Mouse (Mus musculus) heart, postnatal 0 days (tissue): ENCODE data around the gene Adal. TPM values are rescaled to one million over a fixed set of nuclear protein-coding genes. Genes with fewer than 3 reads are reported as not detected.

Source experiments
- ATAC-seq: fragments of 200-750 bp; cut with Nextera tagmentation; 2 replicates; pipeline ENCODE4 v1.8.0; 2017; ENCODE audit warnings: low read depth, moderate number of reproducible peaks, moderate library complexity; ENCODE audit not compliant: insufficient read depth
- DNase-seq: peaks from one replicate; pipeline ENCODE4 v3.0.0-alpha.2; 2016; ENCODE audit warnings: low spot score
- H3K27ac ChIP-seq: fragments of 300-500 bp; sonication (generic); 2 replicates; pipeline ENCODE4 v1.5.1; 2014; ENCODE audit warnings: low read depth, mild to moderate bottlenecking
- H3K27me3 ChIP-seq: fragments of 300-500 bp; sonication (generic); 2 replicates; pipeline ENCODE4 v1.6.1; 2014; ENCODE audit warnings: low read length, mixed read lengths; ENCODE audit not compliant: control insufficient read depth, insufficient read depth
- H3K36me3 ChIP-seq: fragments of 300-500 bp; sonication (generic); replicated peaks from 2 replicates; pipeline ENCODE4 v1.6.1; 2014; ENCODE audit warnings: low read length, mixed read lengths; ENCODE audit not compliant: control insufficient read depth, insufficient read depth
- H3K4me1 ChIP-seq: fragments of 300-500 bp; sonication (generic); 2 replicates; pipeline ENCODE4 v1.6.1; 2014; ENCODE audit warnings: antibody characterized with exemption; ENCODE audit not compliant: control insufficient read depth, insufficient read depth
- H3K4me2 ChIP-seq: fragments of 300-500 bp; sonication (generic); 2 replicates; pipeline ENCODE4 v1.6.1; 2014; ENCODE audit warnings: low read depth, mild to moderate bottlenecking, low read length, moderate library complexity
- H3K4me3 ChIP-seq: fragments of 300-500 bp; sonication (generic); 2 replicates; pipeline ENCODE4 v1.5.1; 2014; ENCODE audit warnings: low read depth, low read length
- H3K9ac ChIP-seq: fragments of 300-500 bp; sonication (generic); replicated peaks from 2 replicates; pipeline ENCODE4 v1.6.1; 2014; ENCODE audit warnings: low read depth, low read length, mixed read lengths
- H3K9me3 ChIP-seq: fragments of 300-500 bp; sonication (generic); replicated peaks from 2 replicates; pipeline ENCODE4 v1.6.1; 2016; ENCODE audit warnings: low read length; ENCODE audit not compliant: control insufficient read depth
- CTCF ChIP-seq: IDR thresholded peaks from 2 replicates; pipeline ENCODE4 v1.5.1; 2016; ENCODE audit warnings: antibody characterized with exemption, control low read depth, low read depth
- EP300 ChIP-seq: IDR thresholded peaks from 2 replicates; pipeline ENCODE4 v1.6.1; 2016; ENCODE audit warnings: antibody characterized with exemption, low read depth
- WGBS: fragments of 180-500 bp; shearing (Covaris S2); extraction: QIAGEN DNeasy Blood & Tissue Kit; methylation state at CpG from one replicate; pipeline ENCODE4 v1.1.7; 2014; 5-methylcytosine and 5-hydroxymethylcytosine counted together
- polyA plus RNA-seq: library from polyadenylated mRNA; unstranded; fragments of >200 nt; fragmentation: Nextera tagmentation; extraction: Ambion mirVana; gene quantifications from 2 replicates; pipeline ENCODE4 v1.2.1, GENCODE M21; 2015
- total RNA-seq: library from RNA; depleted of rRNA; stranded (reverse); fragments of >200 nt; gene quantifications from 2 replicates; pipeline ENCODE4 v1.2.3, GENCODE M21; 2014; ENCODE audit warnings: low replicate concordance; rRNA removed

Gene Adal
- 13.1 and 15.3 TPM in 2 replicates for total RNA-seq
- polyA plus RNA-seq: 13.4 and 14.4 TPM in 2 replicates

DNA sequence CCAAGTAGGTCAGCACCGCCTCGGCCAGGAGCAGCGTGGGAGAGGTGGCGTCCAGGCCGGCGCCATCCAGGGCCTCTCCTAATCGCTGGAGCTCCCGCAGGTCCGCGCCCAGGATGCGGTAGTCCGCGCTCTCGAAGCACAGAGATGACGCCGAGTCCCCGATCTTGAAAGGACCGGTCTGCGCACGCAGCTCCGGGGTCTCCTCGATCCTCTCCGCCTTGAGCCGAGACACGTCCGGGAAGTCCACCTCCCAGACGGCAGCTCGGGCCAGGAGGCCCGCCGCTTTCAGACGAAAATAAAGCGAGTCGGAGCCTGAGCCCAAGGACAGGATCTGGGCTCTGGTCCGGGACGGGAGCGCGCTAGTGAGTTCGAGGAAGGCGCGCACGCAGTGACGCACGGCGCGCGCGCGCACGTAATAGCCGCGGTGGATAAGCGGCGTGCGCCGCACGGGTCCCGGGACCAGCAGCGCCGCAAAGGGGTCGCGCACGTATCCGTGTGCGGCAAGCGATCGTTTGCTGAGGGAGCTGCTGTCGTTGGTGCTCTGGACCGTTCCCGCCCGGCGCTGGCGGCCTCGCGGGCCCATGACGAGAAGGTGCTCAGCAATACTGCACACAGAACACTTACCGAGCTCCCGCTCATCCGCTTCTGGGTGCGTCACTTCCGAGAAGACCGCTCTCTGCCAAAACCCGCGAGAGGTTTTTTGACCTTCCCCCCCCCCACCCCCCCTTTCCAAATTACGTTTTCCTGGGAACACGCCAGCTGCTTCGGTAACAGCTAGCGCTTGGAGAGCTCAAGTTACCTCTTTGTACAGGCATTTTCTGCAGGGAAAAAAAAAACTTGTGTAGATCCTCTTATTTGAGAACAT is at the start of gene Adal, which contains the start of gene Lcmt2:
Gene Adal, plus strand, starts transcription at position 411 of the 865 bp plus-strand sequence.
Gene Lcmt2, minus strand, starts transcription at position 636 of the 865 bp plus-strand sequence.
- Histone ChIP-seq H3K9ac (peak within 1 kb of the TSS; percentile 69), H3K4me3 (peak within 1 kb of the TSS; percentile 61), H3K4me1 (peaks cover 21% of the 10 kb centered on the region), H3K4me2 (peak within 1 kb of the TSS; percentile 89), H3K9me3 (no peaks in the 10 kb centered on the region), H3K36me3 (peaks cover 24% of the 10 kb centered on the region; the same call in 1 of the 2 replicates), H3K27me3 (no peaks in the 10 kb centered on the region), H3K27ac (peak within 1 kb of the TSS; percentile 99)
- peak; percentile 92 for DNase-seq
- TF ChIP-seq EP300: peak; percentile 92; the same call in 1 of the 2 replicates
- TF ChIP-seq CTCF: no peak
- WGBS: under 1% methylated on average over 87 of the region's 87 CpGs
- ATAC-seq: peak; percentile 93

DNA sequence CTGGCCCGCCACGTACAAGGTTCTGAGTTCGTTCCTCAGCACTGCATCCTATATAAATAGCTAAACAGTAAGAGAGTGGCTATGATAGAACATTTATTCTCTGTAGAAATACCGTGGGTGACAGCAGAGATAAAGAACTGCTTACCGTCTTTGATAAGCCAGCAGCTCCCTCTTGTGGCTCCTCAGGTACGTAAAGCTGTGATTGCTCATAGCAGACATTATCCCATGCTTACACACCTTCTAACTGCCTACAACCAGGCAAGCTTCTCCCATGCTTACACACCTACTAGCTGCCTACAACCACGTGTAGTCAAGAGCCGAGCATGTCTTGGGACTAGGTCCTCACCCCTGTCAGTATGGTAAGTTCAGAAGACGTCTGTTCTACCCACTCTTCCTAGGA is 38.2 kb upstream of the Adal start:
- H3K4me1 ChIP-seq: no peaks in the 10 kb centered on the region

DNA sequence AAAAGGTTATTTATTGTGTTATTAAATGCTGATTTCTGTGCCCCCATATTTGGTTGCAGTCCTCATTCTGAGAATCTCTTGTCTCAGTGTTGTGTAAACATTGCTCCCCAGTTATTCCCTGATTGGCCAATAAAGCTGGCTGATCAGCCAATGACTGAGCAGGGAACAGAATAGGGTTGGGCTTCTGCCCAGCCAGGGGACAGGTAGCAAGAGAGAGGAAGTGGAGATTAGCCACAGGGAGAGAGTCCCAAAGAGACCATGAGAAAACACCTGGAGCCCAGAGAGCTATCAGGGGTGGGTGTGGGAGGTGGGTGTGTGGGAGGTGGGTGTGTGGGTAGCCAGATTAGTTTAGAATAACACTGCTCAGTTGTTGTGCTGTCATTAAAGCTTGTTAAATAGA is 34.3 kb upstream of the Adal start:
- no peaks in the 10 kb centered on the region for H3K27me3 ChIP-seq
- no peak overlapping the region for H3K4me2 ChIP-seq
- H3K36me3 ChIP-seq: no peaks in the 10 kb centered on the region
- ATAC-seq: no peak
- H3K9me3 ChIP-seq: no peaks in the 10 kb centered on the region
- no peak overlapping the region for H3K9ac ChIP-seq
- TF ChIP-seq CTCF: no peak
- TF ChIP-seq EP300: no peak
- no peaks in the 10 kb centered on the region for H3K4me1 ChIP-seq
- DNase-seq: no peak
- no peak overlapping the region for H3K4me3 ChIP-seq
- no peak overlapping the region for H3K27ac ChIP-seq

More for the DNA sequence above, 38.2 kb upstream of the Adal start:
- TF ChIP-seq CTCF (peak; percentile 72), EP300 (no peak)
- H3K9ac ChIP-seq: no peak overlapping the region
- H3K4me3 ChIP-seq: no peak overlapping the region
- WGBS: 15% methylated on average over 9 of the region's 9 CpGs
- H3K36me3 ChIP-seq: no peaks in the 10 kb centered on the region
- no peaks in the 10 kb centered on the region for H3K9me3 ChIP-seq
- no peaks in the 10 kb centered on the region for H3K27me3 ChIP-seq
- peak; percentile 65 for DNase-seq
- no peak overlapping the region for H3K27ac ChIP-seq
- no peak overlapping the region for H3K4me2 ChIP-seq
- ATAC-seq: peak; percentile 33; the same call in 1 of the 2 replicates

DNA sequence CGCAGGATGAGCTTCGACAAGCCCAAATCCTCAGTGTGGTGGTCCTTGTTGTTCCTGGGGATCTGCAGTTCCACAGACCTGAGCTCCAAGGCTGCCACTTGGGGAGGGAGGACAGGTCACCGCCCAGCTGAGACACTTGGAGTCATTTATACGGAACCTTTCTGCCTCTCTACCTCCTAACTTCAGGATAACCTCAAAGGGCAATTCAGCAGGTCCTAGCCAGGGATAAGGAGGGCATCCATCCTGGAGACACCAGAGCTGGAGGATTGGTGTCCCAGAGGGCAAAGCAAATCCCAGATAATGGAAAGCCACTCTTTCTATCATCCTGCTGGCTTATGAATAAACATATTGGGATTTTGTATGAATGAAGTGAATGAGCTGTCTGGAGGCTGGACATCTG is 30.5 kb upstream of the Adal start, which contains the start of gene Tgm7:
Gene Tgm7, minus strand, starts transcription at position 101 of the 400 bp plus-strand sequence.
- ATAC-seq (no peak), DNase-seq (no peak)
- H3K4me1 ChIP-seq: no peaks in the 10 kb centered on the region
- no peak within 1 kb of the TSS for H3K4me2 ChIP-seq
- no peak within 1 kb of the TSS for H3K9ac ChIP-seq
- no peaks in the 10 kb centered on the region for H3K9me3 ChIP-seq
- no peaks in the 10 kb centered on the region for H3K36me3 ChIP-seq
- 92% methylated on average over 4 of the region's 4 CpGs for WGBS
- TF ChIP-seq CTCF: no peak
- H3K27ac ChIP-seq: no peak within 1 kb of the TSS
- no peaks in the 10 kb centered on the region for H3K27me3 ChIP-seq
- no peak within 1 kb of the TSS for H3K4me3 ChIP-seq

DNA sequence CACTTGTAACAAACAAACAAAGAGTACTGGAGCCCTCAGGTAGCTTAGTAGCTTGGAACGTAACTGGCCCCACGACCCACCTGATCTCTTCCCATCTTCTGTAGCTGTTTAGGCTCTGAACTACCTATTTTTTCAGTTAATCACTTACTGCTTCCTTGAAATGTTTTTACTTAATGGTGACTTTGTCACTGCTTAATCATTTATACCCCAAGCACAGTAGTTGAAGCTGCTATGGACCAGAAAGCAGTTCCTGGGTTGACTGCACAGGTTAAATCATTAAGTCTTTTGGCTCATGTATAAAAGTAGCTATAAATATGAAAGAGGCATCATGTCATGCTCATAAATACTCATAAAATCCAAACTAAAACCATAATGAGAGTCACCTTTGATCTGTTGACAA is 24.8 kb upstream of the Adal start:
- Histone ChIP-seq H3K27me3 (no peaks in the 10 kb centered on the region), H3K36me3 (no peaks in the 10 kb centered on the region), H3K4me2 (no peak overlapping the region), H3K4me3 (no peak overlapping the region), H3K9ac (no peak overlapping the region), H3K27ac (no peak overlapping the region), H3K9me3 (no peaks in the 10 kb centered on the region), H3K4me1 (no peaks in the 10 kb centered on the region)
- DNase-seq (no peak), ATAC-seq (no peak)
- no peak for TF ChIP-seq CTCF
- TF ChIP-seq EP300: no peak
- 93% methylated on average over 2 of the region's 2 CpGs for WGBS
